Mouse (Mus musculus): ENCODE measurements around the gene Tmem43.

The Tmem43 gene

DNA sequence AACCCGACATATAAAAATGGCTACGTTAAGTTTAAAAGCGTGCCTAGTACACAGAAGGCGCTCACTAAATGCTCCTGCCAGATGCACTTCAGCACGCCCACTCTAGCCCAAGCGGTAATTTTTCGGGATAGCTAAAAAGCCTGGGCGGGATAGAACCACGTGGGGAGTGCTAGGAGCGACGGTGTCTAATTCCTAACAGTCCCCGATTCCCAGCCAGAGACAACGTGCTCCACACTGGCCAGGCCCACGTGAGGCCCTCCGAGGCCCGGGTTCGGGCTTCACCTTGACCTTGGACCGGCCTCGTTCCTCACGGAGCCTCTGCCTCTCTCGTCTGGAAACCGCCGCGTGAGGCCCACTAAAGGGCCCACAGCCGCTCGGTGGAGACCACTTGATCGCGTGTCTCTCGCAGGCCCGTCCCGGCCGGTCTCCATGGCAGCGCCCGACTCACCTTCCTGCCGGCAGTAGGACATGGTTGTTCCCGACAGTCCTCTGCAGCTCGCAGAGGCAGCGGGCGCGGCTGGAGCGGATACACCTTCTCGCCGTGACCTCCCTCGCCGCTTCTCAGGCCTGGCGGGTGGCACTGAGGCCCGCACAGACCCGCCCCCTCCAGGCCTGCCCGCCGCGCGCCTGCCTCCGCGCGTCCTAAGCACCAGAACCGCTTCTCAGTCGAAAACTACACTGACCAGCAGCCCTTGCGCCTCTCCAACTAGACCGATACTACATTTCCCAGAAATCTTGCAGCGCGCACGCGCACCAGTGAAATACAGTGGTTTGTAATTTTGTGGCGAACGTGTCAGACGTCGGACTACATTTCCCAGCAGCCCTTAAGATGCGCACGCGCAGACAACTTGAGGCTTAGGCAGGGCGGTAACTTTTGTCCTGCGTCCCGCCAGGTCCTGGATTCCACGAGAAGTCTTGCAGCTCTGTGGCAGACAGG, at the start of gene Tmem43, which contains the start of gene Chchd4:
Tmem43 (plus strand) TSS at position 836 of the 937 bp plus-strand sequence.
Chchd4 (minus strand) TSS at position 679 of the 937 bp plus-strand sequence.
- 0 out of 2 replicates have a peak, but pooled peaks have one; percentile 7 for TF ChIP-seq GATA4 (IDR thresholded peaks at IDR 0.05; ENCODE audit: insufficient replicate concordance, low read length)

DNA sequence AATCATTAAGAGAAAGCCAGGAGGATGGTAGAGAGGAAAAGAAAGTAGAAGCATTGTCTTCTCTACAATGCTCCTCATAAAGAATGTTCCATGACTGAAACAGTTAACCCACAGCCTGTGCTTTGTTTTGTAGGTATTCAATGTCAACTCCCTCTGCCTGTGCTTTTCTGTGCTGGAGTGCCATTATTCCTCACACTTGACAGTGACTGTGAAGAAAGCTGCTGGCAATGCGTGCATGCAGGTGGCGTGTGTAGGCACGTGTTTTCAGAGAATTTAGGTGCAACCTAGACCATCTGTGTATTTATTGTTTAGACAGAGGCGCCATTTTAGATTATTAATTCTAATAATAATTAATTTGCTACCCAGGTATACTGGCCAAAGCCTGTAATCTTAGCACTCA, 49.4 kb upstream of the Tmem43 start:
- TF ChIP-seq GATA4 (IDR thresholded peaks at IDR 0.05; ENCODE audit: insufficient replicate concordance, low read length): no peak

DNA sequence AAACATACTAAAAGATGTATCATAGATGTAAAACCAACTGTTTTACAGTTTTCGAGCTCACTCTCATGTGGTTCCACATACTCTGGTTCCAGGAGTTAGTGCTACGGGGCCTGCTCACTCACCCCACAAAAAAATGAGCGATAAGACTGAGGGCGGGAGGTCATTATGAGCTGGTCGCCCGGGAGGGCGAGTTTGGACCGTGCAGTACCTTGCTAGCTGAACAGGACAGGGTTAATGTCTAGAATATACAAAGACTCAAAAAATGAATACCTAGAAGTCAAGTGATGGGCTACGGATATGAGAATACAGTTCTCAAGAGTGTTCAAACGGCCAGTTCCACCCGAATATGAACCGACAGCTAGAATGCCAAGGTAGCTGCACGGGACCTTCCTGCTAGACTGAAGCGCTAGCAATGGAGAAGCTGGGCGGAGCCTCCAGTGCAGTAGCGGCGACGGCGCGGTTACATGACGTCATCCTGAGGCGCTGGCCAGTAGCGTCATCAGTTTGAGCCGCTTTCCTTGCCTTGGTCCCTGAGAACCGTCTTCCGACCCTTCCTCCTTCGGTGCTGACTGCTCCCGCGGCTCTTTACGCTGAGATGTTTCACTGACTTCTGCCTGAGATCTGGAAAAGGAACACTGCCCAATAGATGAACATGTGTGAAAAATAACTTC, 32.9 kb upstream of the Tmem43 start:
- 0 out of 2 replicates have a peak, but pooled peaks have one; percentile 4 for TF ChIP-seq GATA4 (IDR thresholded peaks at IDR 0.05; ENCODE audit: insufficient replicate concordance, low read length)

DNA sequence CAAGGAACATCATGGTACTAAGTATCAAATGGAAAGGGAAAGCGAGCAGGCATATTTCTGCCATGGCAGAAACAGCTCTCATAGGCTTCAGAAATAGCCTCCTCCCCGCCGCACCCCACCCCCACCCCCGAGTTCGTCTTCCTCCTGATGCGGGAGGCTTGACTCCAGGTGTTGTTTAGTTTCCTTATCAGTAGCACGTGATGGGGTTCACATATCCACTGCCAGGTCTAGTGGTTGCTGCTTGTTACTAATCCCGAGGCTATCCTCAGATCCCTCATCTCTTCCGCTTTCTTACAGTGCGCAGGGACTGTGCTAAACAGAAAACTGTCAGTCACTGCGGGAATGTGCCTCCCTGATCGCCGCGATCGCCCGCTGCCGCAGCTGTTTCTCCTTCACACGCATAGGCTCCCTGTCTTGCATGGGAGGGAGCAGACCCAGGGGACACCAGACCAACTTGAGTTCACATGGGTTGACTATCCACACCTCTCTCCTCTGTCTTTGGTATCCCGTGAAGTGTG, 32.3 kb upstream of the Tmem43 start:
- TF ChIP-seq GATA4 (IDR thresholded peaks at IDR 0.05; ENCODE audit: insufficient replicate concordance, low read length): 0 out of 2 replicates have a peak, but pooled peaks have one; percentile 21

DNA sequence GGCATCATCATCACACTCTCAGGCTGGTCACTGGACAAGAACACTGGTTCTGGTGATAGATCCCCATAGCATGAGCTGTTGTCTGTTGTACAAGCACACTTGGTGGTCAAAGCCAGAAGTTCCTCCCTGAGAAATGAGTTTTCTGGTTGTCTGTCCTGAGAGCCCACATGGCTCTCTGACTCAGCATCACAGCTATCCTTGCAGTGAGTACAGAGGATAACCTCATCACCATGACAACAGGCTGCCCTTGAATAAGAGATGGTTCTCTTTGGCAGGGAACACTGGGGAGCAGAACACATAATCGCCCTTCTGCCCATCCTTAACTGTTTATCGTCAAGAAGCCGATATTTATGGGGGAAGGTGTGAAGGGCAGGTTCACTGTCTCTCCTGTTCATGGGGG, 28.2 kb upstream of the Tmem43 start:
- no peak for TF ChIP-seq GATA4 (IDR thresholded peaks at IDR 0.05; ENCODE audit: insufficient replicate concordance, low read length)

- no peak for TF ChIP-seq GATA4 (IDR thresholded peaks at IDR 0.05; ENCODE audit: insufficient replicate concordance, low read length)
Observed at GRCm38 (mm10) chr6:91449472-91450225, 23.9 kb upstream of the Tmem43 start.

DNA sequence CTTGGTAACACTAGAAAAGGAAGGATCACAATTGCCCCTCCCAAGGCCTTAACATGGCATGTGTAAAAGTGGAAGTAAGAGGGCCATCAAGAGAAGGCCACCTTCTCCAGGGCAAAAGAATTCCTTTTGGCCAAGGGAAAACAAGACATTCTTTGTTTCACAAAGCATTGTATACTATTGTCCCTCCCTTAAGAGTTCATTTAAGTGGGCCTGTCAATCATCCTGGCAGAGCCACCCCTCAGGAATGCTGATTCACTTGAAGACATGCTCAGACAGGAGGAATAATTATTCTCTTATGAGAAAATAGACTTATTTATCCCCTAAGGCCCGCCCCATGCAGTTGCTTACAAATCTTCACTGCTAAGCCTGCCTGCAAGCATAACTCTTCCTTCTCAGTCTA, 21.4 kb upstream of the Tmem43 start:
- no peak for TF ChIP-seq GATA4 (IDR thresholded peaks at IDR 0.05; ENCODE audit: insufficient replicate concordance, low read length)

GRCm38 (mm10) chr6:91454546-91454945, 19.0 kb upstream of the Tmem43 start:
- no peak for TF ChIP-seq GATA4 (IDR thresholded peaks at IDR 0.05; ENCODE audit: insufficient replicate concordance, low read length)

DNA sequence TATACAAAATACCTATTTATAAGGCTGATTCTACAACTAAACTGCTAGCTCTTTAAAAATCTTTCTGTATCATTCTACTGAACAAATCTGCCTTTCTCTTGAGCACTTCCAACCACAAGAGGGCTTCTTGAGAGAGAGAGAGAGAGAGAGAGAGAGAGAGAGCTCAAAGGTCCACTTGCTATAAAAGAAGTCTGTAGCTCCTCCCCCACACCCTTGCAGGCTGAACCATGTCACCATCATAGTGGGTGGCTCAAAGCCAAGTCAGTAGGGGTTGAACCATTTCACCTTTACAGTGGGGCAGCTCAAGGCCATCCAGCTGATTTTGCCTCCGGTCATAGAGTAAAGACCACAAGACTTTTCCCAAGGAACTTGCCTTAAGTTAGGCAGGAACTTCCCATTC, 14.0 kb upstream of the Tmem43 start:
- no peak for TF ChIP-seq GATA4 (IDR thresholded peaks at IDR 0.05; ENCODE audit: insufficient replicate concordance, low read length)

DNA sequence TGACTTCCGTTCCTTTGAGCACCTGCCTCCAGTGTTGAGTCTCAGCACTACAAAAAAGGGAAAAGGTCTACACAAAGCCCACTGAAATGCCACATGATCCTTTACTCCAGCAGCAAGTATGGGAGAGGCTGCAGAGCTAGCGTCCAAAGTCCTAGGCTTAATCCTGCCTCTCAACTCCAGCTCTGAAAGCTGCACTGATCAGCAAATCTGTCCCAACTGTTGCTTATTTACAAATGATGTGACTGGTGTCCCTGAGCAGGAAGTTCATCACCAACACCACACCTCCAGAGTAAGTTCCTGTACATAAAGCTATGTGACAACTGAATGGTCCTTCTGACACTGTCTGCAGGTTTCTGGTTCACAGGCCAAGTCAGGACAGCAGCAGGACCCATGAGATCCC, 7.7 kb upstream of the Tmem43 start:
- TF ChIP-seq GATA4 (IDR thresholded peaks at IDR 0.05; ENCODE audit: insufficient replicate concordance, low read length): no peak

DNA sequence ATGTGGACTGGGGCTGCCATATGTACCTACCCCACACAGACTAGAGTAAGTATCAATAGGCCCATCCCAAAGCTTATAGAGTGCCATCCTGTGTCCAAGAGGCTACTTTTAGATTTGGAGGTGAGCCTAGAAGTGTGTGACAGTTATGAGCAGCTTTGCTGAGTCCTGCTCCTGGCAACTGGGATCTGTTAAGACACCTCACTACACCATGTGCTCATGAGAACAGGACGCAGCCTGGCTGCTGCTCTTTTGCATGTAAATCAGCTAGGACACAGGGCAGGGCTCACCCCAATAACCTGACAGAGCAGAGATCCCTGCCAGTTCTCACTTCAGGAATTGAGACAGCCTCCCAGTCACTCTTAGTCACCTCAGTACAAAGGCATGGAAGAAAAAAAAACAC, 6.4 kb upstream of the Tmem43 start:
- TF ChIP-seq GATA4 (IDR thresholded peaks at IDR 0.05; ENCODE audit: insufficient replicate concordance, low read length): no peak

GRCm38 (mm10) chr6:91470712-91471111, 2.8 kb upstream of the Tmem43 start:
- TF ChIP-seq GATA4 (IDR thresholded peaks at IDR 0.05; ENCODE audit: insufficient replicate concordance, low read length): no peak

DNA sequence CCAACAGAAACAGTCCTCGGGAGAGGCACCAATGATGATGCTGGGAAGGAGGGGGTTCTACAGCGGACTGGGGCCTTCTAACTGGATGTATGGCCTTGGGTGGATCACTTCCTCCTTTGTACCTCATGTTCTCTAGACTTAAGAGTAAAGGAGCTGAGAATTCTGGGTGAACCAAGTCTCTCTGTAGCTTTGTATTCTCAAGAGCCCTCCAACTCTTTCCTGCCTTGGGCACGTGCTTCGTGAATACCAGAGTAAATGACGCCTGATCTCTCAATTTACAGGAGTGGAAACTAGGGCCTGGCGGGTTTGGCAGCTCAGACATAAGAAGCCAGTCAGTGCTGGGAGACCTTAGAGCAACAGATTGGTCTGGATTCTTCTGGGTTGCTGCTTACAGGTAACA, 1.2 kb upstream of the Tmem43 start:
- no peak for TF ChIP-seq GATA4 (IDR thresholded peaks at IDR 0.05; ENCODE audit: insufficient replicate concordance, low read length)

GRCm38 (mm10) chr6:91473805-91474440, 420 bp downstream of the Tmem43 start:
- no peak for TF ChIP-seq GATA4 (IDR thresholded peaks at IDR 0.05; ENCODE audit: insufficient replicate concordance, low read length)

Data from liver, adult (tissue).